Mouse (Mus musculus): ENCODE measurements at regions not wholly inside any gene's neighbourhood (a gene's known extent, or its start where the extent isn't known, plus 50 kb on each side); places are given as distances from the start of the nearest gene placed in this dataset.

DNA sequence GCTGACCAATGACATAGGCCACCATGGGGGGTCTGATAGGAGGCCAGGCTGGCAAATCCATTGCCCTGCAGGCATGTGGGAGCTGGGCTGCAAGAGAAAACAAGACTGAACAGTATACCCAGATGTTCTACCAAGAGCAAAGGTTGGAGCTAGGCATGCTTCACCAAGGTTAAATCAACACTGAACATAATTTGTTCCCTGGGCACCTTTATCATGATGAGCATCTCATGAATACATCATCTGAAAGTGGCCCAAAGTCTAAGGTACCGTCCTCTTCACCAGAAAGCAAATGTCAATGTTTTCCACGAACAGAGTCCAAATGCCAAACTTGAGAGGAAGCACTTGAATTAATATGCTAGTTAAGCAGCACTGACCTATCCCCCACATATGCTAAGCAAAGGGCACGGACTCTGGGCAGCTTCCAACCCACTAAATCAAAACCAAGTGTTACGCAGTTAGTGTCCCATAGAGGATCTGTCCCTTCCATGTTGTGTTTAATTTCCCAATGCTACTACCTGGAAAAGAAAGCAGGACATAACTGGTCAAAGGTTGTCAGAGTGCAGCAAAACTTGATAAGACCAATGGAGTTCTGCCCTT is 190.3 kb upstream of the Onecut1 start:
- Histone ChIP-seq H3K9me3 (ENCODE audit: control insufficient read depth, low read length) (no peaks in the 10 kb centered on the region), H3K27me3 (ENCODE audit: control insufficient read depth, insufficient read depth, low read length) (no peaks in the 10 kb centered on the region), H3K27ac (ENCODE audit: low read depth, low read length) (no peak overlapping the region), H3K9ac (ENCODE audit: low read length) (no peak overlapping the region), H3K4me2 (ENCODE audit: low read depth, low read length, severe bottlenecking) (no peak overlapping the region), H3K4me3 (ENCODE audit: low read depth, low read length) (no peak overlapping the region), H3K4me1 (replicated peaks; ENCODE audit: control insufficient read depth, insufficient read depth, low read length) (no peaks in the 10 kb centered on the region), H3K36me3 (ENCODE audit: control insufficient read depth, insufficient read depth, low read length) (no peaks in the 10 kb centered on the region)
- WGBS, result 85% methylated on average over 4 of the region's 4 CpGs
- DNase-seq (ENCODE audit: low spot score) (no peak), ATAC-seq (replicated peaks; ENCODE audit: low FRiP score) (no peak)

- H3K27me3 ChIP-seq (ENCODE audit: control insufficient read depth, insufficient read depth, low read length), result no peaks in the 10 kb centered on the region
Measured at GRCm38 (mm10) chr9:74672261-74672660, 189.5 kb upstream of the Onecut1 start.

GRCm38 (mm10) chr9:74698229-74698628 is 163.5 kb upstream of the Onecut1 start:
- no peak for ATAC-seq (replicated peaks; ENCODE audit: low FRiP score)
- Histone ChIP-seq H3K27me3 (ENCODE audit: control insufficient read depth, insufficient read depth, low read length) (no peaks in the 10 kb centered on the region), H3K36me3 (ENCODE audit: control insufficient read depth, insufficient read depth, low read length) (no peaks in the 10 kb centered on the region), H3K4me3 (ENCODE audit: low read depth, low read length) (no peak overlapping the region), H3K4me2 (ENCODE audit: low read depth, low read length, severe bottlenecking) (no peak overlapping the region), H3K27ac (ENCODE audit: low read depth, low read length) (no peak overlapping the region), H3K9ac (ENCODE audit: low read length) (no peak overlapping the region), H3K4me1 (replicated peaks; ENCODE audit: control insufficient read depth, insufficient read depth, low read length) (no peaks in the 10 kb centered on the region), H3K9me3 (ENCODE audit: control insufficient read depth, low read length) (no peaks in the 10 kb centered on the region)
- WGBS, result 72% methylated on average over 8 of the region's 8 CpGs
- no peak for DNase-seq (ENCODE audit: low spot score)

More at GRCm38 (mm10) chr9:74672261-74672660, 189.5 kb upstream of the Onecut1 start:
- DNase-seq (ENCODE audit: low spot score) (no peak), ATAC-seq (replicated peaks; ENCODE audit: low FRiP score) (no peak)
- 87% methylated on average over 7 of the region's 7 CpGs for WGBS
- H3K36me3 ChIP-seq (ENCODE audit: control insufficient read depth, insufficient read depth, low read length), result no peaks in the 10 kb centered on the region
- H3K4me3 ChIP-seq (ENCODE audit: low read depth, low read length), result no peak overlapping the region
- H3K9ac ChIP-seq (ENCODE audit: low read length), result no peak overlapping the region
- no peaks in the 10 kb centered on the region for H3K9me3 ChIP-seq (ENCODE audit: control insufficient read depth, low read length)
- no peak overlapping the region for H3K27ac ChIP-seq (ENCODE audit: low read depth, low read length)
- no peaks in the 10 kb centered on the region for H3K4me1 ChIP-seq (replicated peaks; ENCODE audit: control insufficient read depth, insufficient read depth, low read length)
- H3K4me2 ChIP-seq (ENCODE audit: low read depth, low read length, severe bottlenecking), result no peak overlapping the region

DNA sequence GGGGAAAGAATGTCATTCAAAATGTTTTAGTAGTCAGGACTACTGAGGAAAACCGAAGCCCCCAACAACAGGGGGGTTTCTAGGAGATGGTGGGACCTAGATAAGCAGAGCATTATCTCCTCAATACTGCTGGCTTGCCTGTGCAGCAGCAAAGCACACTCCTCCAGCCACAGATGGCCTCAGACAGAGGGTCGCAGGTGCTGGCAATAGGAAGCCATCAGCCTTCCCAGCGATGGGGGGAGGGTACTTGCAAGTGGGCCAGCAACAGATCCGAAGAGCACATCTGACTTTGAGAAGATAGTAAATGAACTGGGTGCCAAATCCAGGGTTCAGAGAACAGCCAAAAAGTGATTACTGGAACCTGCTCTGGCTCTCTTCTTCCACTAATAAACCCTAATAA is 156.0 kb upstream of the Onecut1 start:
- Histone ChIP-seq H3K27me3 (ENCODE audit: control insufficient read depth, insufficient read depth, low read length) (no peaks in the 10 kb centered on the region), H3K9me3 (ENCODE audit: control insufficient read depth, low read length) (no peaks in the 10 kb centered on the region), H3K4me3 (ENCODE audit: low read depth, low read length) (no peak overlapping the region), H3K27ac (ENCODE audit: low read depth, low read length) (no peak overlapping the region), H3K9ac (ENCODE audit: low read length) (no peak overlapping the region), H3K36me3 (ENCODE audit: control insufficient read depth, insufficient read depth, low read length) (no peaks in the 10 kb centered on the region), H3K4me1 (replicated peaks; ENCODE audit: control insufficient read depth, insufficient read depth, low read length) (no peaks in the 10 kb centered on the region), H3K4me2 (ENCODE audit: low read depth, low read length, severe bottlenecking) (no peak overlapping the region)
- DNase-seq (ENCODE audit: low spot score), result no peak
- 56% methylated on average over 4 of the region's 4 CpGs for WGBS
- ATAC-seq (replicated peaks; ENCODE audit: low FRiP score), result no peak

- no peaks in the 10 kb centered on the region for H3K27me3 ChIP-seq (ENCODE audit: control insufficient read depth, insufficient read depth, low read length)
- no peak overlapping the region for H3K4me2 ChIP-seq (ENCODE audit: low read depth, low read length, severe bottlenecking)
- H3K4me1 ChIP-seq (replicated peaks; ENCODE audit: control insufficient read depth, insufficient read depth, low read length), result no peaks in the 10 kb centered on the region
- 40% methylated on average over 1 of the region's 1 CpGs for WGBS
- H3K9ac ChIP-seq (ENCODE audit: low read length), result no peak overlapping the region
- no peak for DNase-seq (ENCODE audit: low spot score)
- H3K27ac ChIP-seq (ENCODE audit: low read depth, low read length), result no peak overlapping the region
- no peaks in the 10 kb centered on the region for H3K36me3 ChIP-seq (ENCODE audit: control insufficient read depth, insufficient read depth, low read length)
- ATAC-seq (replicated peaks; ENCODE audit: low FRiP score), result no peak
- no peaks in the 10 kb centered on the region for H3K9me3 ChIP-seq (ENCODE audit: control insufficient read depth, low read length)
- H3K4me3 ChIP-seq (ENCODE audit: low read depth, low read length), result no peak overlapping the region
Measured at GRCm38 (mm10) chr9:74707608-74708007, 154.1 kb upstream of the Onecut1 start.

DNA sequence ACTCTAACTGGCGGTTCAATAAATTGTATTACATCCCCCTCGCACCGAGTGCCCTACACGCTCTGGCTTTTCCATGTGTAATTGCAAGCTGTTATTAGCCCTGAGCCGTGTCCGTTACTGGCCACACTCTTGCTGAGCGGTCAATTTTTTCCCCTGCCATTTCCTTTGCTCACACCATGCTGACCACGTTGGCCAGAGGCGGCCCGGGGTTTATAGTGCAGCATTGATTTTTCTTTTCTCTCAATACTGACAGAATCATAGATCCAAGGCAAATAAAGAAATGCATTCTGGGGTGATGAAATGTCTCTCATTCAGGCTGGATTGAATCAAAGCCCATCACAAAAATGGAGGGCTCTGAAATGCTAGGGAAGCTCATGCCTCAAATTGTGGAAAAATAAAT is 150.0 kb upstream of the Onecut1 start:
- no peak overlapping the region for H3K4me2 ChIP-seq (ENCODE audit: low read depth, low read length, severe bottlenecking)
- H3K27ac ChIP-seq (ENCODE audit: low read depth, low read length), result no peak overlapping the region
- H3K36me3 ChIP-seq (ENCODE audit: control insufficient read depth, insufficient read depth, low read length), result no peaks in the 10 kb centered on the region
- H3K9me3 ChIP-seq (ENCODE audit: control insufficient read depth, low read length), result no peaks in the 10 kb centered on the region
- H3K9ac ChIP-seq (ENCODE audit: low read length), result no peak overlapping the region
- no peaks in the 10 kb centered on the region for H3K27me3 ChIP-seq (ENCODE audit: control insufficient read depth, insufficient read depth, low read length)
- no peak overlapping the region for H3K4me3 ChIP-seq (ENCODE audit: low read depth, low read length)
- 92% methylated on average over 10 of the region's 10 CpGs for WGBS
- ATAC-seq (replicated peaks; ENCODE audit: low FRiP score) (no peak), DNase-seq (ENCODE audit: low spot score) (no peak)
- H3K4me1 ChIP-seq (replicated peaks; ENCODE audit: control insufficient read depth, insufficient read depth, low read length), result no peaks in the 10 kb centered on the region

DNA sequence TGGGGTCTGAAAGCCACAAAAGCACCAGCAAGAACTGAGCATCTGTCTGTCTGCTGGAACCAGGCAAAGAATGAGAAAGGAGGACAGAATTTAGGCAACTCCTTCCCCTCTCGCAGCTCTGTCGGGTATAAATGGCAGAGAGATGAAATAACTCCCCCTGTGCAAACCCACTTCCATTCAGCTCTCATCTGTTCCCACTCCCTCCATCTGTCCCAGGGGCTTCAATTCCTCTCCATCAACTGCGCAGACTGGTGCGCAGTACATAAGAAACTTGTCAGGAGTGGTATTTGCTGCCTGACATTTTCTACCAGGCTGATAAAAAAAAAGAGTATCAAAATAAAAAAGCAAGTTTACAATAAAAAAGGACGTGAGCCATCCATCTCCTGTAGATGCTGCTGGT is 129.3 kb upstream of the Onecut1 start:
- ATAC-seq (replicated peaks; ENCODE audit: low FRiP score) (no peak), DNase-seq (ENCODE audit: low spot score) (no peak)
- no peak overlapping the region for H3K4me3 ChIP-seq (ENCODE audit: low read depth, low read length)
- H3K9me3 ChIP-seq (ENCODE audit: control insufficient read depth, low read length), result no peaks in the 10 kb centered on the region
- WGBS, result 86% methylated on average over 5 of the region's 5 CpGs
- H3K36me3 ChIP-seq (ENCODE audit: control insufficient read depth, insufficient read depth, low read length), result no peaks in the 10 kb centered on the region
- H3K4me1 ChIP-seq (replicated peaks; ENCODE audit: control insufficient read depth, insufficient read depth, low read length), result no peaks in the 10 kb centered on the region
- no peak overlapping the region for H3K27ac ChIP-seq (ENCODE audit: low read depth, low read length)
- no peak overlapping the region for H3K9ac ChIP-seq (ENCODE audit: low read length)
- H3K27me3 ChIP-seq (ENCODE audit: control insufficient read depth, insufficient read depth, low read length), result no peaks in the 10 kb centered on the region
- no peak overlapping the region for H3K4me2 ChIP-seq (ENCODE audit: low read depth, low read length, severe bottlenecking)

GRCm38 (mm10) chr9:74741949-74742348 is 119.8 kb upstream of the Onecut1 start:
- Histone ChIP-seq H3K36me3 (ENCODE audit: control insufficient read depth, insufficient read depth, low read length) (no peaks in the 10 kb centered on the region), H3K4me1 (replicated peaks; ENCODE audit: control insufficient read depth, insufficient read depth, low read length) (no peaks in the 10 kb centered on the region), H3K27me3 (ENCODE audit: control insufficient read depth, insufficient read depth, low read length) (no peaks in the 10 kb centered on the region), H3K27ac (ENCODE audit: low read depth, low read length) (no peak overlapping the region), H3K4me2 (ENCODE audit: low read depth, low read length, severe bottlenecking) (no peak overlapping the region), H3K4me3 (ENCODE audit: low read depth, low read length) (no peak overlapping the region), H3K9ac (ENCODE audit: low read length) (no peak overlapping the region), H3K9me3 (ENCODE audit: control insufficient read depth, low read length) (no peaks in the 10 kb centered on the region)
- no peak for ATAC-seq (replicated peaks; ENCODE audit: low FRiP score)
- no peak for DNase-seq (ENCODE audit: low spot score)
- WGBS, result 80% methylated on average over 2 of the region's 2 CpGs

DNA sequence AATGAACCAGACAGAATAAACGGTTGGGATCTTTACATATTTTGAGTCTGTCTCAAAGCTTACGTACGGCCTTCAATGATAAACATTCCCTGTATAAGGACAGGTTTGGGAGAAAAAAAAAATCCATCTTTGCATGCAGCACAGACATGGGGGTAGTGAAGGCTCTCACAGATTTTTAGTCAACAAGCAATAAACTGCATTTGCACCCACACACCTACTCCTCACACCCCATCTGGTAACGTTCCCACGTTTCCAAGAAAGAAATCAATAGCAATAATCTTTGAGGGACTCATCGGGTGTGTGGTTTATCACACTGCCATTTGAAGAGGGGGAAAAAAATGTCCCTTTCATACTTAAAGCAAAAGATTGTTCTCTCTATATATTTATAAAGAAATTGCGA is 113.8 kb upstream of the Onecut1 start:
- Histone ChIP-seq H3K27me3 (ENCODE audit: control insufficient read depth, insufficient read depth, low read length) (no peaks in the 10 kb centered on the region), H3K4me3 (ENCODE audit: low read depth, low read length) (no peak overlapping the region), H3K4me2 (ENCODE audit: low read depth, low read length, severe bottlenecking) (no peak overlapping the region), H3K9ac (ENCODE audit: low read length) (no peak overlapping the region), H3K9me3 (ENCODE audit: control insufficient read depth, low read length) (no peaks in the 10 kb centered on the region), H3K27ac (ENCODE audit: low read depth, low read length) (no peak overlapping the region), H3K4me1 (replicated peaks; ENCODE audit: control insufficient read depth, insufficient read depth, low read length) (no peaks in the 10 kb centered on the region), H3K36me3 (ENCODE audit: control insufficient read depth, insufficient read depth, low read length) (no peaks in the 10 kb centered on the region)
- DNase-seq (ENCODE audit: low spot score) (no peak), ATAC-seq (replicated peaks; ENCODE audit: low FRiP score) (no peak)
- 78% methylated on average over 7 of the region's 7 CpGs for WGBS

Data from forebrain, embryonic 11.5 days (tissue).